Mouse (Mus musculus) MN1 (cell line): ENCODE data around the gene Trmt112.
A peak's percentile ranks its signal among the peaks of the same experiment; 100 is the strongest.

Experiments
- DNase-seq: peaks from one replicate; pipeline ENCODE4 v3.0.0-alpha.2; 2016; ENCODE audit warnings: low spot score

Gene Trmt112

DNA sequence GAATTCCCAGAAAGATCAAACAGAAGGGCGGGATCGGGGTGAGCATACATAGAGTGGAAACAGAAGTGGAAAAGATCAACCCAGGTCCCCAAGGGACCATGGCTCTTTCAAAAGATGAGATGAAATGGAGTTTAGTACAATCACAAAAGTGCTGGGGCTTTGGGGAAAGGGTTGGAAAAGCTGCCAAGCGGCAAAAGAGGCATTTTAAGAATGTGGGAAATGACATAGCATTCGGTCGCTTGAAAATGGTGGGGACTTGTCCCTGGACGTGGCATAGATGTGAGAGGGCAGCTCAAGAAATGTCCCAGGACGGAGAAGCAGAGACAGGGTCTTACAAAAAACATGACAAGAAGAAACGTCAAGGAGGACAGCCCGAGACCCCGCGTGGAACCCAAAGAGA is 477 bp upstream of the Trmt112 start:
- DNase-seq = no peak

DNA sequence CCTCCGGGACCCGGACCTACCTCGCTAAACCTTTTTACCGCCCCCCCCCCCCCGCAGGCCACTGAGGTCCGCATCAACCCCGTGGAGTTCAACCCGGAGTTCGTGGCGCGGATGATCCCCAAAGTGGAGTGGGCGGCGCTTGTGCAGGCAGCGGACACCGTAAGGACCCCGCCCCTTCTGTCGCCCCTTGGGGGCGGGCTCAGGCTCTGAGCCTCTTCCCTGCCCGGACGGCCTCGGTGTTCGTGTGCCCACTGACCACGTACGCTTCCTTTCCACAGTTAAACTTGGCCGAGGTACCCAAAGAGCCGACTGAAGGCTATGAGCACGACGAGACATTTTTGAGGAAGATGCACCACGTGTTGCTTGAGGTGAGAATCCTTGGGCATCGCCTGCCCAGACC is 808 bp downstream of the Trmt112 start:
- DNase-seq = peak; percentile 43

- DNase-seq = no peak
Observed at GRCm38 (mm10) chr19:6911101-6912074, 1.9 kb downstream of the Trmt112 start.

DNA sequence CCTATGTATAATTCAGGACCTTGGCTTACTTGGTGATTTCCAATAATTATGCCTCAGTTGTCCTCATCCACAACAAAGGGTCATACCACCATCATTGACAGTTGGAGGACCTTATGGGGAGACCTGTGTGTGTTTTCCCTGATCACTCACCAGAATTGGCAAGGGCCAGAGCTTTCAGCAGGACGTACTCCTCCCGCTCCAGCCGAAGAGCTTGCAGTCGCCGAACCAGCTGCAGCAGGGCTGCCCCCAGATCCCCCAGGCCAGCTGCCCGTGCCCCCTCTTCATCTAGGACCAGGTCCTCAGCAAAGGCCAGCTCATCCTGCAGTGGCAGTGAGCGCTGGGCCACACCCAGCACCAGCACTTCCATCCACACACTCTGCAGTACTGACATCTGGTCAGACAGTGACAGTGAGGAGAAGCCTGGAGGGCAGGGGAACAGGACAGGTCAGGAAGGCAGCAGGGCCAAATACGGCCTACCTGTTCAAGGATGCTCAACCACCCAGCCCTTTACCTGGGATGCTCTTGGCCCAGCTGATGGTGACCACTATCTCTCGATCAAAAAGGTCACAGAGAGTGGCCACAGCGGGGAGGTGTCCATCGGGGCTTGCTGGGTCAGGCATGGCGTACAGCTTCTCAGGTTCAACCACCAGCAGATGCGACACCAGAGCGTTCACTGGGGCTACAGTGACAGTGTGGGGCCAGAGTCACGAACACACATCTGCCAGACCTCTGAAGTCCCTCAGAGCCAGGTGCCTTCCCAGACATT is 2.9 kb downstream of the Trmt112 start:
- DNase-seq = no peak

- no peak for DNase-seq
Observed at GRCm38 (mm10) chr19:6913036-6913435, 3.5 kb downstream of the Trmt112 start.

DNA sequence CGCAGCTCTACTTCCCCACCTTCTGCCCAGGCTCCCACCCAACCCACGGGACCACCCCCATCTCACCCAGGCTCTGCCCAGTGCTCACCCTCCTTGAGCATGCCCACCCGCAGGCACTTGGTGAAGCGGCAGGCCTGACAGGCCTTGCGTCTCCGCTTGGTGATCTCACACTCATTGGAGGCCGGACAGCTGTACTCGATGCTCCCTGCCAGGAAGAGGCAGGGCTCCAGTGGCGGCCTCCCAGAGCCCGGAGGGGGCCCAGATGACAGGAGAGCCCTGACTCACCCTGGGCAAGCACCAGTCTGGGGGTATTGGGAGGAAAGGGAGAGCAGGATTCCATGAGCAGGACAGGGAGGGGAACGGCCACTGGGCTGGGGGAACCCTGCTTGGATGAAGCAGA is 4.5 kb downstream of the Trmt112 start:
- DNase-seq = no peak

GRCm38 (mm10) chr19:6914540-6914939 is 5.0 kb downstream of the Trmt112 start:
- DNase-seq = no peak

- no peak for DNase-seq
Observed at GRCm38 (mm10) chr19:6915276-6915675, 5.8 kb downstream of the Trmt112 start.

DNA sequence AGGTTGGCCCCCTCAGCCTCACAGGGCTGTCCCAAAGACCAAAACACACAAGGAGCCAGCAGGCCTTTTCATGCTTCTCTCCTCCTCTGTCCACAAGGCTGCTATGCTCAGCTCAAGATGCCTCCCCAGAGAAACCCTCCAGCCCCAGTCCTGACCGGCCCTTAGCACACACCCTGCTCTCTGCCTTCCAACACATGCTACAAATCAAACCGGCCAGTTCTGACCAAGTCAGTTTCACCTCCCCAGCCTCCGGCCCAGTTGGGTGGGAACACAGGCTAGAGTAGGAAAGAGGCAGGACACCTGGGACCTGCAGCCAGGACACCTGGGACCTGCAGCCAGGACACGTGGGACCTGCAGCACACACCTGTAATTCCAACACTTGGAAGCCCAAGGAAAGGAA is 7.0 kb downstream of the Trmt112 start:
- no peak for DNase-seq

GRCm38 (mm10) chr19:6918321-6918720 is 8.8 kb downstream of the Trmt112 start:
- no peak for DNase-seq

GRCm38 (mm10) chr19:6919431-6919830 is 9.9 kb downstream of the Trmt112 start:
- no peak for DNase-seq

GRCm38 (mm10) chr19:6919876-6920740 is 10.6 kb downstream of the Trmt112 start:
- peak; percentile 77 for DNase-seq

DNA sequence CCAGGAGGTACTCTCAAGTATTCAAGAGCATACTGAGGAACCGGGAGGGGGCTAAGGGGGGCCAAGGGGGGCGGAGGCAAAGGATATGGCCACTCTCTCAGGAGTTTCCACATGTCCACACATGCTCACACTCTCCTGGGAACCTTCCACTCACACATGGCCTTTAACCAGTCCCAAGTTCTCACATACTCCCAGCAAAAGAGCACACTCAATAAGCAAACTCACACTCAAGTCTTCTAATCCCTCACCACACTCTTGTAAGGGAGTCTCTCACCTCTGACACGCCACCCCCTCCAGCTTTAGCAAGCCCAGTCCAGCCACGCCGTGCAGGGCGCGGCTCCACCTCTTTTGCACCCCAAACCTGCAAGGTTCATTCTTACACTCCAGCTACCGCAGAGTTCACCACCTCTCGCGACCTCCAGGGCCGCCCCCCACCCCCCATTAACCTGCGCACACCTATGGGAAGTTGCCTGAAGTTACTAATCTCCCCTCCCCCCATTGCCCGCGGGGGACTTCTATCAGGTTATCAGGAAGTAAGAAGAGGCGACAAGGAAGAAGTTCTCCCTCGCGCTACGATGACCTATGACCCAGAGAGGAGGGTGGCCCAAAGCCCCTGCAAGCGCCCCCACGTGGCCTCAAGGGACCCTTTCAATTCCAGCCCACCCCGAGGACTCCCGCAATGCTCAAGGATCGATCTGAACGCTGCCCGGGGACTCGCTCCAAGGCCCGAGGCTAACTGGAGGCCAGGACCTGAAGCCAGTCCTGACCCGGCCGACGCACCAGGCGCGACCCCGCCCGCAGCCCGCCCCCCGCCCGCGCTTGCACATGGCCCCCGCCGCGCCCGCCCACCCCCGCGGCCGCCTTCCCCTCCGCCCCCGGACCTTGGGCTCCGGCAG is 11.5 kb downstream of the Trmt112 start:
- DNase-seq = peak; percentile 40

GRCm38 (mm10) chr19:6921647-6922567 is 12.4 kb downstream of the Trmt112 start, which contains the start of gene Esrra:
Esrra (minus strand) TSS chr19:6921813.
- peak; percentile 98 for DNase-seq

DNA sequence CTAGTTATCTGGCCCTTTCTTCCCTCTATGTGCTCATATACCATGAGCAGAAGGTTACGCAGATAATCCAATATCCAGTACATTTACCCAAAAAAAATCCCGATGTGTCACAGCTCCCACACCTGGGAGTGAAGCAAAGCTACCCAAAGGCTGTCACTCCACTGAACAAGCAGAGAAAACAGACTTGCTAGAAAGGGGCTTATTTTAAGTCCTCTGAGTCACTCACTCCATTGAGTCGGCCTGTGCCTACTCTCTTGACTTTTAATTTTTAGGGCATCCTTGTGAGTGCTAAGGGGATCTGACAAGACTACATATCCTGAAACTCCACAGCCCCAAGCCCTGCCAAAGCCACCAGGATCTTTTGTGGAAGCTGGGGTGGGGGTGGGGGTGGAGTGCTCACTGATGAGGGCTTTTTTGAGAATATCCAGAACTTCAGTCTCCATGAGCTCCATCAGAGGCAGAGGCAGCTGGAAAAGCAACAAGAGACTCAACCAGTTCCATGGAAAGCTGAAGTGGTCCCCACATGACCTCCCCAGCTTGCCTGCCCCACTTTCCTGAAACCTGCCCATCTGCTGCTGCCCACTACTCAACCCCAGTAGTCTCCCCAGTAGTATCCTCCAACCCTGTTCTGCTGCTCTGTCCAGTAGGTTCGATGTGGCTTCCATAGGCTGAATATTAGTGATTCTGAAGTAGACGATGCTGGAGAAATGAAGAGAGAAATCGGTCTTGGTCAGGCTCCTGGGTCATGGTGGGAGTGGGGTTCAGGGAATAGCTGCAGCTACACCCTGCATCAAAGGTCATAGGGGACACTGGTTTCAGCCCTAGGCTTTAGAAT is 13.6 kb downstream of the Trmt112 start:
- DNase-seq = no peak

DNA sequence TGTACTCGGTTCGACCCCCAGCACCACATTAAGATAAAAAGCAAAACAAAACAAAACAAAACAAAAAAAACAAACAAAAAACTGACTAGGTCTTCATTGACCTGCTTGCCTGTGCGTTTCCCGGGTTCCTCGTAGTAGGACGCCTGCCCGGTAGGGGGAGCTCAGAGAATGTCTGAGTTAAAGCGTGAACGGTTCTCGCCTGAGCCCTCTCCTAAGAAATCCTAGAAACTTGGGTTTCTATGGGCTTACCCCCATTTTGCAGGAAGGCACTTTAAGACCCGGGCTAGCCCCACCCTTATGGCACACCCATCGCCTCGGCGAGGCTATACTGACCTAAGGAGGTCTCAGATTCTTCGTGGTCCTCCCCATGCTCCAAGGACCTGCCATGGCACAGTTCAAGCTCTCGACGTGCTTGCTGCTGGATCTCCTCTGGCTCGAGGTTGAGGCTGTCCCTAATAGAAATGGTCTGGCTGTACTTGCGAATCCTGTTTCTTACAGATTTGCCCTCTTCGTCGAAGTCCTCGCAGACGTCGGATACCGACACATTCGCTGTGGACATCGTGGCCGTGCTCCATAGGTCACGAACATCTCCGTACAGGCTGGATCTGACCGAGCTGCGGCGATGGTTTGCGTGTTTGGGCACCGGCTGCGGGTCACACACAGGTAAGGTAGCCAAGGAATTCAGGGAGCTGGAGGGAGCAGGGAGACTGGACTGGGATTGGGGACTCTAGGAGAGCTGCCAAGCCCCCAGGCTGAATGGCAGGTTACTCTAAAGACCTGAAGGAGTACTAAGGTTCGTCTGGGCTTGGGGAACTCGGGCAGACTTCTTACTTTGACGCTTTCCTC is 15.2 kb downstream of the Trmt112 start:
- peak; percentile 63 for DNase-seq

GRCm38 (mm10) chr19:6925307-6925573 is 15.7 kb downstream of the Trmt112 start, which contains the start of gene Catsperz:
Catsperz (minus strand) TSS chr19:6925380.
- DNase-seq = no peak
